Mouse (Mus musculus): ENCODE measurements around the gene Cdh15. TPM values are rescaled to one million over a fixed set of nuclear protein-coding genes. Genes with fewer than 3 reads are reported as not detected.
A peak's percentile ranks its signal among the peaks of the same experiment; 100 is the strongest.

Gene Cdh15
- polyA plus RNA-seq, 1 experiment from 2014 or later = 7.6 TPM

DNA sequence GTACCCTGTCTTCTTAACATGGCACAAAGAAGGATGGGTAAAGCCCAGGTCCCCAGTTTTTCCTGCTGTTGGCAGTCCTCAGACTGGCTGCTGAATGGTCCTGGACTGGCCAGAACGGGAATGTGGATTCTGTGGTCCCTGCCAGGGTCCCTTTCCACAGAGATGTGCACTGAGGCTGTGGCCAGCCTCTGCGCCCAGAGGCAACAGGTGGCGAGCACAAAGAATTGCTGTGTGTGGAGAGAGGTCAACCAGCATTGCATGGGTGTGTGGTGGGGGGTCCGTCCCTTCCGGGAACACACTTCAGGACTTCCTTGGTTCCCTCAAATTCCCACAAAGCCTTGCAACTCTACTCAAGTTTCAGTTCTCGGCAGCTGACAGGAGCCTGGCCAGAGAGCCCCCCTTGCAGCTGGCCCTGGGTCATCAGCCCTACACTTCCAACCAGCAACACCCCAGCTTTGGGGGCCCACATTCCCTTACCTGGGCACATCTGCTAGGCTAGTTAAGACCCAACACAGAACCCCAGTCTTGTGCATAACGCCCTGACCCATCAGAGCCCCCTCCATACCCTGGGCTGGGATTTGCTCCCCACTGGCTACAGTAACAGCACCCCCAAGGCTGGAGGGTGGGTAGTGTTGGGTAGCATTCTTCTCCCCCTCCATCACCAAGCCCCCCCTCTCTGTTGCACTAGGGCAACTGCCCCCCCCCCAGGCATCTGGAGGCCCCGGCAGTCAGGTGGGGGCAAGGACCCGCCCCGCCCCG lies 1.6 kb downstream of the Cdh15 start:
- H3K27me3 ChIP-seq (ENCODE audit: control insufficient read depth, insufficient read depth, low read length) = 0 out of 2 replicates have a peak, but pooled peaks cover 3% of the 10 kb centered on the region
- DNase-seq (ENCODE audit: low spot score) = no peak

DNA sequence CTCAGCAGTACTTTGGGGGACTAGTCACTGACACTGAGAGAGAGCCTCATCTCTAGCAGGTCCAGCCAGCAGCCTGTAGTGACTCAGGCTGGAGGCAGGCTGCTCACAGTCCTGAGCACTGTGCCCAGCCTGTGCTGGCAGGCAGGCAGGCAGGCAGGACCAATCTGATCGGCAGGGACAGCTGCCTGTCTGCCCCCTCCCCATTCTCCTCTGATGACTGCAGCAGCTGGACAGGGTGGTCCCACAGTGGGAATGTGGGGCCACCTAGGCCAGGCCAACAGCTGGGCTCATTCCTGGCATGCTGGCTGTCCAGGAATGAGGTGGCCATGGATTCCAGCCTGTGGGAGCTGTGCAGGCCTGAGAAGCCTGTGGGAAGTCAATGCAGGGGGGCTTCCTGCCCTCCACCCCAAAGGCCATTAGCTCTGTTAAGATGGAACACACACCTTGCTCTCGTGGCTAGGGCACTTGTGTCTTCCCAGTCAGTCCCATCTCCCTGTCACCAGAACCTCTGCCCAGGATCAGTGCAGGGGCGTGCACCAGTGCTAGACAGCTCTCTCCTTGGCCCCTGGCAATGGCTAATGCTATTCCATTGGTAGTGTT lies 3.0 kb downstream of the Cdh15 start:
- no peak overlapping the region for H3K4me3 ChIP-seq (ENCODE audit: low read depth, low read length)
- WGBS = 71% methylated on average over 3 of the region's 3 CpGs
- no peaks in the 10 kb centered on the region for H3K9me3 ChIP-seq (ENCODE audit: control insufficient read depth, low read length)
- no peak for DNase-seq (ENCODE audit: low spot score)
- peak overlapping the region; percentile 12; the same call in 1 of the 2 replicates for H3K4me2 ChIP-seq (ENCODE audit: low read depth, severe bottlenecking)
- no peaks in the 10 kb centered on the region for H3K36me3 ChIP-seq (ENCODE audit: control insufficient read depth, insufficient read depth, low read length)
- peaks cover 11% of the 10 kb centered on the region; the same call in 1 of the 2 replicates for H3K4me1 ChIP-seq (ENCODE audit: control insufficient read depth, insufficient read depth, low read length)
- H3K9ac ChIP-seq (ENCODE audit: low read length) = no peak overlapping the region
- peak; percentile 37; the same call in 1 of the 2 replicates for ATAC-seq (ENCODE audit: insufficient number of reproducible peaks, low FRiP score, low TSS enrichment, low read depth)
- 0 out of 2 replicates have a peak, but pooled peaks cover 3% of the 10 kb centered on the region for H3K27me3 ChIP-seq (ENCODE audit: control insufficient read depth, insufficient read depth, low read length)
- H3K27ac ChIP-seq (replicated peaks; ENCODE audit: low read depth, low read length) = no peak overlapping the region

More for the DNA sequence above, 1.6 kb downstream of the Cdh15 start:
- Histone ChIP-seq H3K36me3 (ENCODE audit: control insufficient read depth, insufficient read depth, low read length) (no peaks in the 10 kb centered on the region), H3K9ac (ENCODE audit: low read length) (peak overlapping the region; percentile 12; the same call in 1 of the 2 replicates), H3K4me3 (ENCODE audit: low read depth, low read length) (no peak overlapping the region), H3K4me1 (ENCODE audit: control insufficient read depth, insufficient read depth, low read length) (peaks cover 11% of the 10 kb centered on the region; the same call in 1 of the 2 replicates), H3K27ac (replicated peaks; ENCODE audit: low read depth, low read length) (no peak overlapping the region), H3K4me2 (ENCODE audit: low read depth, severe bottlenecking) (0 out of 2 replicates have a peak overlapping the region, but pooled peaks have one; percentile 2), H3K9me3 (ENCODE audit: control insufficient read depth, low read length) (no peaks in the 10 kb centered on the region)
- ATAC-seq (ENCODE audit: insufficient number of reproducible peaks, low FRiP score, low TSS enrichment, low read depth) = no peak; the same call in 1 of the 2 replicates
- WGBS = 65% methylated on average over 10 of the region's 11 CpGs

- Histone ChIP-seq H3K9me3 (ENCODE audit: control insufficient read depth, low read length) (no peaks in the 10 kb centered on the region), H3K4me3 (ENCODE audit: low read depth, low read length) (no peak overlapping the region), H3K36me3 (ENCODE audit: control insufficient read depth, insufficient read depth, low read length) (no peaks in the 10 kb centered on the region), H3K9ac (ENCODE audit: low read length) (no peak overlapping the region), H3K4me2 (ENCODE audit: low read depth, severe bottlenecking) (no peak overlapping the region), H3K27me3 (ENCODE audit: control insufficient read depth, insufficient read depth, low read length) (0 out of 2 replicates have a peak, but pooled peaks cover 3% of the 10 kb centered on the region), H3K4me1 (ENCODE audit: control insufficient read depth, insufficient read depth, low read length) (peaks cover 11% of the 10 kb centered on the region; the same call in 1 of the 2 replicates), H3K27ac (replicated peaks; ENCODE audit: low read depth, low read length) (no peak overlapping the region)
- DNase-seq (ENCODE audit: low spot score) = no peak
- no peak for ATAC-seq (ENCODE audit: insufficient number of reproducible peaks, low FRiP score, low TSS enrichment, low read depth)
- 83% methylated on average over 12 of the region's 12 CpGs for WGBS
Observed at GRCm38 (mm10) chr8:122851692-122852545, 4.2 kb downstream of the Cdh15 start.

- WGBS = 38% methylated on average over 1 of the region's 1 CpGs
- ATAC-seq (ENCODE audit: insufficient number of reproducible peaks, low FRiP score, low TSS enrichment, low read depth) (no peak), DNase-seq (ENCODE audit: low spot score) (no peak)
- Histone ChIP-seq H3K4me1 (ENCODE audit: control insufficient read depth, insufficient read depth, low read length) (peaks cover 11% of the 10 kb centered on the region; the same call in 1 of the 2 replicates), H3K4me3 (ENCODE audit: low read depth, low read length) (no peak overlapping the region), H3K9ac (ENCODE audit: low read length) (no peak overlapping the region), H3K4me2 (ENCODE audit: low read depth, severe bottlenecking) (no peak overlapping the region), H3K36me3 (ENCODE audit: control insufficient read depth, insufficient read depth, low read length) (no peaks in the 10 kb centered on the region), H3K27ac (replicated peaks; ENCODE audit: low read depth, low read length) (no peak overlapping the region), H3K27me3 (ENCODE audit: control insufficient read depth, insufficient read depth, low read length) (0 out of 2 replicates have a peak, but pooled peaks cover 3% of the 10 kb centered on the region), H3K9me3 (ENCODE audit: control insufficient read depth, low read length) (no peaks in the 10 kb centered on the region)
Observed at GRCm38 (mm10) chr8:122852546-122852905, 4.8 kb downstream of the Cdh15 start.

GRCm38 (mm10) chr8:122853340-122853771 lies 5.6 kb downstream of the Cdh15 start:
- peaks cover 11% of the 10 kb centered on the region; the same call in 1 of the 2 replicates for H3K4me1 ChIP-seq (ENCODE audit: control insufficient read depth, insufficient read depth, low read length)
- no peaks in the 10 kb centered on the region for H3K9me3 ChIP-seq (ENCODE audit: control insufficient read depth, low read length)
- ATAC-seq (ENCODE audit: insufficient number of reproducible peaks, low FRiP score, low TSS enrichment, low read depth) = no peak
- WGBS = 37% methylated on average over 11 of the region's 11 CpGs
- no peak overlapping the region for H3K4me2 ChIP-seq (ENCODE audit: low read depth, severe bottlenecking)
- H3K36me3 ChIP-seq (ENCODE audit: control insufficient read depth, insufficient read depth, low read length) = no peaks in the 10 kb centered on the region
- no peak overlapping the region for H3K4me3 ChIP-seq (ENCODE audit: low read depth, low read length)
- DNase-seq (ENCODE audit: low spot score) = no peak
- no peak overlapping the region for H3K9ac ChIP-seq (ENCODE audit: low read length)
- no peak overlapping the region for H3K27ac ChIP-seq (replicated peaks; ENCODE audit: low read depth, low read length)
- H3K27me3 ChIP-seq (ENCODE audit: control insufficient read depth, insufficient read depth, low read length) = 0 out of 2 replicates have a peak, but pooled peaks cover 2% of the 10 kb centered on the region

- Histone ChIP-seq H3K4me1 (ENCODE audit: control insufficient read depth, insufficient read depth, low read length) (peaks cover 7% of the 10 kb centered on the region; the same call in 1 of the 2 replicates), H3K9ac (ENCODE audit: low read length) (no peak overlapping the region), H3K4me2 (ENCODE audit: low read depth, severe bottlenecking) (no peak overlapping the region), H3K27me3 (ENCODE audit: control insufficient read depth, insufficient read depth, low read length) (no peaks in the 10 kb centered on the region), H3K27ac (replicated peaks; ENCODE audit: low read depth, low read length) (no peak overlapping the region), H3K4me3 (ENCODE audit: low read depth, low read length) (no peak overlapping the region), H3K9me3 (ENCODE audit: control insufficient read depth, low read length) (no peaks in the 10 kb centered on the region), H3K36me3 (ENCODE audit: control insufficient read depth, insufficient read depth, low read length) (no peaks in the 10 kb centered on the region)
- DNase-seq (ENCODE audit: low spot score) (no peak), ATAC-seq (ENCODE audit: insufficient number of reproducible peaks, low FRiP score, low TSS enrichment, low read depth) (no peak)
- WGBS = 82% methylated on average over 7 of the region's 7 CpGs
Observed at GRCm38 (mm10) chr8:122854388-122854787, 6.6 kb downstream of the Cdh15 start.

DNA sequence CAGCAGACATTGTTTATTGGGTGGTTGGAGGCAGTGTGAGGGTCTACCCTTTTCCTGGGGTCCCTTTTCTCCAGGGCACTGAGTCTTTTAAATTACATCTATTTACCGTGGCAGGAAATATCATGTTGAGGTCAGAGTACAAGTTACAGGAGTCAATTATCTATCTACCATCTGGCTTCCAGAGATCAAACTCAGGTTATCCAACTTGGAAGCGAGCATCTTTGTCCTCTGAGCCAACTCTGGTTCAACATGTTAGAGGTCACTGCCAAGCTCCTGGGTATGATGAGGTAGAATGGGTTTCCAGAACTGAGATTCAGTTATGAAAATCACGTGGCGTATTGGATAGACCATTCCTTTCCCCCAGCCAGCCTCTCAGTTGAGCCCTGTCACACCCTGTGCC lies 7.4 kb downstream of the Cdh15 start:
- H3K27ac ChIP-seq (replicated peaks; ENCODE audit: low read depth, low read length) = no peak overlapping the region
- no peaks in the 10 kb centered on the region for H3K27me3 ChIP-seq (ENCODE audit: control insufficient read depth, insufficient read depth, low read length)
- H3K4me3 ChIP-seq (ENCODE audit: low read depth, low read length) = no peak overlapping the region
- no peaks in the 10 kb centered on the region for H3K36me3 ChIP-seq (ENCODE audit: control insufficient read depth, insufficient read depth, low read length)
- H3K9me3 ChIP-seq (ENCODE audit: control insufficient read depth, low read length) = no peaks in the 10 kb centered on the region
- H3K9ac ChIP-seq (ENCODE audit: low read length) = no peak overlapping the region
- DNase-seq (ENCODE audit: low spot score) = no peak
- H3K4me1 ChIP-seq (ENCODE audit: control insufficient read depth, insufficient read depth, low read length) = peaks cover 6% of the 10 kb centered on the region; the same call in 1 of the 2 replicates
- no peak for ATAC-seq (ENCODE audit: insufficient number of reproducible peaks, low FRiP score, low TSS enrichment, low read depth)
- H3K4me2 ChIP-seq (ENCODE audit: low read depth, severe bottlenecking) = no peak overlapping the region
- 84% methylated on average over 4 of the region's 4 CpGs for WGBS

DNA sequence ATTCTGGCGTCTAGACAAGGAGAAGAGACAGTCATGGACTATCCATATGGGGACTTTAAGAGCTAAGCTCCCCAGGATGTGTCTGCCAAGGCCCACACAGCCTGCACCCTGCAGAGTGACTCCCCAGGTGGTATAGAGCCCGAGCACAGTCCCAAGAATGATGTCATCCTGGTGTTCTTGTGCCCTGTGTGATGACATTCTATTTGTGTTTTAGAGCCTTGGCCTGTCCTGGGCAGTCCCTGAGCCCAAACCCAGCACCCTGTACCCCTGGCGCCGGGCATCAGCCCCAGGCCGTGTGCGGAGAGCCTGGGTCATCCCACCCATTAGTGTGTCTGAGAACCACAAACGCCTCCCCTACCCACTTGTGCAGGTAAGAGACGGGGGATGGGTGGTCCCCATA lies 8.5 kb downstream of the Cdh15 start:
- WGBS = 82% methylated on average over 8 of the region's 8 CpGs
- Histone ChIP-seq H3K27me3 (ENCODE audit: control insufficient read depth, insufficient read depth, low read length) (no peaks in the 10 kb centered on the region), H3K36me3 (ENCODE audit: control insufficient read depth, insufficient read depth, low read length) (no peaks in the 10 kb centered on the region), H3K9me3 (ENCODE audit: control insufficient read depth, low read length) (no peaks in the 10 kb centered on the region), H3K4me3 (ENCODE audit: low read depth, low read length) (no peak overlapping the region), H3K27ac (replicated peaks; ENCODE audit: low read depth, low read length) (no peak overlapping the region), H3K9ac (ENCODE audit: low read length) (no peak overlapping the region), H3K4me1 (ENCODE audit: control insufficient read depth, insufficient read depth, low read length) (0 out of 2 replicates have a peak, but pooled peaks cover 2% of the 10 kb centered on the region), H3K4me2 (ENCODE audit: low read depth, severe bottlenecking) (no peak overlapping the region)
- DNase-seq (ENCODE audit: low spot score) (no peak), ATAC-seq (ENCODE audit: insufficient number of reproducible peaks, low FRiP score, low TSS enrichment, low read depth) (no peak)

Measured in limb, embryonic 11.5 days (tissue).